Mouse (Mus musculus): ENCODE results near the gene Pde4dip. TPM values are rescaled to one million over a fixed set of nuclear protein-coding genes. Genes with fewer than 3 reads are reported as not detected.

Pde4dip gene
- total and polyA plus RNA-seq, 3 experiments = 1,061 to 1,897 (median 1,629) TPM

- Histone ChIP-seq H3K36me3 (ENCODE audit: control insufficient read depth, insufficient read depth, low read length) (peaks cover 2% of the 10 kb centered on the region), H3K4me1 (ENCODE audit: control insufficient read depth, insufficient read depth, low read length) (no peaks in the 10 kb centered on the region), H3K79me2 (replicated peaks; ENCODE audit: control insufficient read depth, insufficient read depth, low read length) (no peaks in the 10 kb centered on the region), H3K27me3 (ENCODE audit: control insufficient read depth, insufficient read depth, low read length) (no peaks in the 10 kb centered on the region), H3K27ac (no peak overlapping the region), H3K4me3 (no peak overlapping the region), H3K9ac (ENCODE audit: low read depth, low read length) (no peak overlapping the region)
- no peak for DNase-seq
- no peak for TF ChIP-seq EP300 (IDR thresholded peaks at IDR 0.05; ENCODE audit: insufficient read depth, low read depth, low read length)
- TF ChIP-seq CTCF (IDR thresholded peaks at IDR 0.05) = no peak
- 91% methylated on average over 14 of the region's 14 CpGs for WGBS
- intact Hi-C loops (cut with DNase I) = no loop called here
These were observed 133.1 kb downstream of the Pde4dip start for GRCm38 (mm10) chr3:97755411-97755810.

- no peaks in the 10 kb centered on the region for H3K79me2 ChIP-seq (replicated peaks; ENCODE audit: control insufficient read depth, insufficient read depth, low read length)
- H3K4me3 ChIP-seq = no peak overlapping the region
- no peak overlapping the region for H3K9ac ChIP-seq (ENCODE audit: low read depth, low read length)
- no peak for DNase-seq
- no peak overlapping the region for H3K27ac ChIP-seq
- WGBS = 78% methylated on average over 3 of the region's 3 CpGs
- H3K36me3 ChIP-seq (ENCODE audit: control insufficient read depth, insufficient read depth, low read length) = no peaks in the 10 kb centered on the region; the same call in 1 of the 2 replicates
- H3K27me3 ChIP-seq (ENCODE audit: control insufficient read depth, insufficient read depth, low read length) = no peaks in the 10 kb centered on the region
- no peak for TF ChIP-seq CTCF (IDR thresholded peaks at IDR 0.05)
- TF ChIP-seq EP300 (IDR thresholded peaks at IDR 0.05; ENCODE audit: insufficient read depth, low read depth, low read length) = no peak
- no peak for TF ChIP-seq POLR2A (IDR thresholded peaks at IDR 0.05; ENCODE audit: insufficient read depth, low read depth, low read length)
- H3K4me1 ChIP-seq (ENCODE audit: control insufficient read depth, insufficient read depth, low read length) = no peaks in the 10 kb centered on the region
- intact Hi-C loops (cut with DNase I) = no loop called here
These were observed 135.6 kb downstream of the Pde4dip start for GRCm38 (mm10) chr3:97752901-97753300.

GRCm38 (mm10) chr3:97751566-97751965 lies 136.9 kb downstream of the Pde4dip start:
- Histone ChIP-seq H3K36me3 (ENCODE audit: control insufficient read depth, insufficient read depth, low read length) (no peaks in the 10 kb centered on the region; the same call in 1 of the 2 replicates), H3K27ac (no peak overlapping the region), H3K79me2 (replicated peaks; ENCODE audit: control insufficient read depth, insufficient read depth, low read length) (no peaks in the 10 kb centered on the region), H3K4me3 (no peak overlapping the region), H3K27me3 (ENCODE audit: control insufficient read depth, insufficient read depth, low read length) (no peaks in the 10 kb centered on the region), H3K4me1 (ENCODE audit: control insufficient read depth, insufficient read depth, low read length) (no peaks in the 10 kb centered on the region), H3K9ac (ENCODE audit: low read depth, low read length) (no peak overlapping the region)
- intact Hi-C loops (cut with DNase I) = no loop called here
- WGBS = 81% methylated on average over 21 of the region's 21 CpGs
- no peak for TF ChIP-seq EP300 (IDR thresholded peaks at IDR 0.05; ENCODE audit: insufficient read depth, low read depth, low read length)
- TF ChIP-seq POLR2A (IDR thresholded peaks at IDR 0.05; ENCODE audit: insufficient read depth, low read depth, low read length) = no peak
- no peak for TF ChIP-seq CTCF (IDR thresholded peaks at IDR 0.05)
- no peak for DNase-seq

GRCm38 (mm10) chr3:97748789-97749188 lies 139.7 kb downstream of the Pde4dip start:
- TF ChIP-seq EP300 (IDR thresholded peaks at IDR 0.05; ENCODE audit: insufficient read depth, low read depth, low read length) (no peak), POLR2A (IDR thresholded peaks at IDR 0.05; ENCODE audit: insufficient read depth, low read depth, low read length) (no peak), CTCF (IDR thresholded peaks at IDR 0.05) (no peak)
- Histone ChIP-seq H3K79me2 (replicated peaks; ENCODE audit: control insufficient read depth, insufficient read depth, low read length) (no peaks in the 10 kb centered on the region), H3K4me1 (ENCODE audit: control insufficient read depth, insufficient read depth, low read length) (no peaks in the 10 kb centered on the region), H3K9ac (ENCODE audit: low read depth, low read length) (no peak overlapping the region), H3K27me3 (ENCODE audit: control insufficient read depth, insufficient read depth, low read length) (no peaks in the 10 kb centered on the region), H3K36me3 (ENCODE audit: control insufficient read depth, insufficient read depth, low read length) (no peaks in the 10 kb centered on the region), H3K4me3 (no peak overlapping the region), H3K27ac (no peak overlapping the region)
- intact Hi-C loops (cut with DNase I) = no loop called here
- no peak for DNase-seq
- WGBS = 78% methylated on average over 10 of the region's 10 CpGs

GRCm38 (mm10) chr3:97742841-97743240 lies 145.7 kb downstream of the Pde4dip start:
- H3K27me3 ChIP-seq (ENCODE audit: control insufficient read depth, insufficient read depth, low read length) = no peaks in the 10 kb centered on the region
- no peak overlapping the region for H3K27ac ChIP-seq
- H3K4me3 ChIP-seq = no peak overlapping the region
- WGBS = 83% methylated on average over 8 of the region's 8 CpGs
- peaks cover 8% of the 10 kb centered on the region for H3K36me3 ChIP-seq (ENCODE audit: control insufficient read depth, insufficient read depth, low read length)
- no peak overlapping the region for H3K9ac ChIP-seq (ENCODE audit: low read depth, low read length)
- no peaks in the 10 kb centered on the region for H3K79me2 ChIP-seq (replicated peaks; ENCODE audit: control insufficient read depth, insufficient read depth, low read length)
- intact Hi-C loops (cut with DNase I) = no loop called here
- no peaks in the 10 kb centered on the region for H3K4me1 ChIP-seq (ENCODE audit: control insufficient read depth, insufficient read depth, low read length)
- peak in 1 of 2 experiments; percentile 12 for DNase-seq
- TF ChIP-seq CTCF (IDR thresholded peaks at IDR 0.05) (no peak), EP300 (IDR thresholded peaks at IDR 0.05; ENCODE audit: insufficient read depth, low read depth, low read length) (no peak), POLR2A (IDR thresholded peaks at IDR 0.05; ENCODE audit: insufficient read depth, low read depth, low read length) (no peak)

- H3K4me3 ChIP-seq = no peak overlapping the region
- H3K27ac ChIP-seq = no peak overlapping the region
- H3K4me1 ChIP-seq (ENCODE audit: control insufficient read depth, insufficient read depth, low read length) = no peaks in the 10 kb centered on the region
- H3K79me2 ChIP-seq (replicated peaks; ENCODE audit: control insufficient read depth, insufficient read depth, low read length) = no peaks in the 10 kb centered on the region
- peak in 1 of 2 experiments; percentile 8 for DNase-seq
- TF ChIP-seq POLR2A (IDR thresholded peaks at IDR 0.05; ENCODE audit: insufficient read depth, low read depth, low read length) = no peak
- TF ChIP-seq CTCF (IDR thresholded peaks at IDR 0.05) = no peak
- no peak for TF ChIP-seq EP300 (IDR thresholded peaks at IDR 0.05; ENCODE audit: insufficient read depth, low read depth, low read length)
- H3K27me3 ChIP-seq (ENCODE audit: control insufficient read depth, insufficient read depth, low read length) = no peaks in the 10 kb centered on the region
- no peak overlapping the region for H3K9ac ChIP-seq (ENCODE audit: low read depth, low read length)
- intact Hi-C loops (cut with DNase I) = no loop called here
- peaks cover 19% of the 10 kb centered on the region for H3K36me3 ChIP-seq (ENCODE audit: control insufficient read depth, insufficient read depth, low read length)
- WGBS = 87% methylated on average over 5 of the region's 5 CpGs
These were observed 152.9 kb downstream of the Pde4dip start for GRCm38 (mm10) chr3:97735575-97735974.
